Mouse (Mus musculus) forebrain, embryonic 15.5 days (tissue): ENCODE measurements around the gene Defb28. TPM values are rescaled to one million over a fixed set of nuclear protein-coding genes. Genes with fewer than 3 reads are reported as not detected.

ENCODE experiments used
- ATAC-seq: fragments of 200-750 bp; cut with Nextera tagmentation; replicated peaks from 2 replicates; pipeline ENCODE4 v1.8.0; 2017; ENCODE audit warnings: mild to moderate bottlenecking, moderate TSS enrichment, moderate library complexity
- H3K27ac ChIP-seq: fragments of 300-500 bp; sonication (generic); replicated peaks from 2 replicates; pipeline ENCODE4 v1.5.1; 2015; ENCODE audit warnings: mild to moderate bottlenecking, inconsistent platforms
- H3K27me3 ChIP-seq: fragments of 300-500 bp; sonication (generic); 2 replicates; pipeline ENCODE4 v1.6.1; 2015; ENCODE audit warnings: inconsistent platforms
- H3K36me3 ChIP-seq: fragments of 300-500 bp; sonication (generic); 2 replicates; pipeline ENCODE4 v1.6.1; 2015; ENCODE audit warnings: mild to moderate bottlenecking, inconsistent platforms
- H3K4me1 ChIP-seq: fragments of 300-500 bp; sonication (generic); 2 replicates; pipeline ENCODE4 v1.6.1; 2015; ENCODE audit warnings: inconsistent platforms
- H3K4me2 ChIP-seq: fragments of 300-500 bp; sonication (generic); replicated peaks from 2 replicates; pipeline ENCODE4 v1.6.1; 2015; ENCODE audit warnings: mild to moderate bottlenecking, inconsistent platforms
- H3K4me3 ChIP-seq: fragments of 300-500 bp; sonication (generic); 2 replicates; pipeline ENCODE4 v1.5.1; 2015; ENCODE audit warnings: mild to moderate bottlenecking, inconsistent platforms
- H3K9ac ChIP-seq: fragments of 300-500 bp; sonication (generic); replicated peaks from 2 replicates; pipeline ENCODE4 v1.6.1; 2015; ENCODE audit warnings: mild to moderate bottlenecking, inconsistent platforms
- H3K9me3 ChIP-seq: fragments of 300-500 bp; sonication (generic); 2 replicates; pipeline ENCODE4 v1.6.1; 2016; ENCODE audit warnings: inconsistent platforms
- WGBS: fragments of 180-500 bp; shearing (Covaris S2); methylation state at CpG from one replicate; pipeline ENCODE4 v1.1.7; 2015; ENCODE audit warnings: mixed read lengths; 5-methylcytosine and 5-hydroxymethylcytosine counted together
- polyA plus RNA-seq: library from polyadenylated mRNA; unstranded; fragments of >200 nt; fragmentation: Nextera tagmentation; extraction: Ambion mirVana; gene quantifications from 2 replicates; pipeline ENCODE4 v1.2.1, GENCODE M21; 2015

The Defb28 gene
- polyA plus RNA-seq, 1 experiment from 2014 or later = not detected

GRCm38 (mm10) chr2:152570313-152570712 is 52.3 kb downstream of the Defb28 start:
- H3K27me3 ChIP-seq = no peaks in the 10 kb centered on the region
- H3K4me1 ChIP-seq = no peaks in the 10 kb centered on the region
- H3K27ac ChIP-seq = no peak overlapping the region
- no peak for ATAC-seq
- H3K36me3 ChIP-seq = no peaks in the 10 kb centered on the region
- H3K4me3 ChIP-seq = no peak overlapping the region
- WGBS = 86% methylated on average over 6 of the region's 6 CpGs
- no peaks in the 10 kb centered on the region for H3K9me3 ChIP-seq
- no peak overlapping the region for H3K9ac ChIP-seq
- no peak overlapping the region for H3K4me2 ChIP-seq

Other genes with a start within 250 kb of the Defb28 start
- 36.8 and 37.9 TPM in 2 replicates for gene Tbc1d20, start 224.4 kb upstream of the Defb28 start, polyA plus RNA-seq
- gene Rbck1, start 185.6 kb upstream of the Defb28 start, polyA plus RNA-seq = 102 and 105 TPM in 2 replicates
- gene Trib3, start 174.2 kb upstream of the Defb28 start, polyA plus RNA-seq = 0.55 and 0.85 TPM in 2 replicates
- 13.5 and 13.6 TPM in 2 replicates for gene Nrsn2, start 141.6 kb upstream of the Defb28 start, polyA plus RNA-seq
- 17.7 and 18.3 TPM in 2 replicates for gene Sox12, start 120.2 kb upstream of the Defb28 start, polyA plus RNA-seq
- gene Zcchc3, start 103.2 kb upstream of the Defb28 start, polyA plus RNA-seq = 18.7 TPM in 2 replicates
- gene 6820408C15Rik, start 102.7 kb upstream of the Defb28 start, polyA plus RNA-seq = 2.1 and 3.7 TPM in 2 replicates
- not detected in 2 replicates for gene Defb23, start 53.6 kb upstream of the Defb28 start, polyA plus RNA-seq
- not detected in 2 replicates for gene Defb20, start 41.2 kb upstream of the Defb28 start, polyA plus RNA-seq
- not detected in 2 replicates for gene Defb22, start 28.1 kb upstream of the Defb28 start, polyA plus RNA-seq
- not detected in 2 replicates for gene Defb26, start 6.6 kb upstream of the Defb28 start, polyA plus RNA-seq
- not detected in 2 replicates for gene Defb29, start 21.8 kb downstream of the Defb28 start, polyA plus RNA-seq
- gene Gm17416, start 51.1 kb downstream of the Defb28 start, polyA plus RNA-seq = not detected in 2 replicates
- not detected in 2 replicates for gene Defb21, start 54.5 kb downstream of the Defb28 start, polyA plus RNA-seq
- not detected in 2 replicates for gene Defb19, start 62.1 kb downstream of the Defb28 start, polyA plus RNA-seq
- gene Defb45, start 81.1 kb downstream of the Defb28 start, polyA plus RNA-seq = not detected in 2 replicates
- not detected in 2 replicates for gene Defb36, start 86.1 kb downstream of the Defb28 start, polyA plus RNA-seq
- gene Defb25, start 104.8 kb downstream of the Defb28 start, polyA plus RNA-seq = not detected in 2 replicates
- 0.36 and 0.62 TPM in 2 replicates for gene Rem1, start 108.7 kb downstream of the Defb28 start, polyA plus RNA-seq
- 159 and 164 TPM in 2 replicates for gene H13, start 151.2 kb downstream of the Defb28 start, polyA plus RNA-seq
- gene Mcts2, start 168.8 kb downstream of the Defb28 start, polyA plus RNA-seq = 33.6 and 34.4 TPM in 2 replicates
- gene Id1, start 218.0 kb downstream of the Defb28 start, polyA plus RNA-seq = 26.3 and 32.0 TPM in 2 replicates
- 4.3 and 4.4 TPM in 2 replicates for gene Cox4i2, start 235.9 kb downstream of the Defb28 start, polyA plus RNA-seq